Mouse (Mus musculus) lung, postnatal 0 days (tissue): ENCODE results near the gene Ankrd33. TPM values are rescaled to one million over a fixed set of nuclear protein-coding genes. Genes with fewer than 3 reads are reported as not detected.

Experiments
- ATAC-seq: fragments of 200-750 bp; cut with Nextera tagmentation; 2 replicates; pipeline ENCODE4 v1.8.0; 2017; ENCODE audit warnings: moderate library complexity
- DNase-seq: peaks from one replicate; pipeline ENCODE4 v3.0.0-alpha.2; 2016; ENCODE audit warnings: low spot score
- H3K27ac ChIP-seq: fragments of 300-500 bp; sonication (generic); 2 replicates; pipeline ENCODE4 v1.5.1; 2014; ENCODE audit warnings: antibody characterized with exemption, mild to moderate bottlenecking, low read length, mixed read lengths
- H3K27me3 ChIP-seq: fragments of 300-500 bp; sonication (generic); replicated peaks from 2 replicates; pipeline ENCODE4 v1.6.1; 2014; ENCODE audit warnings: low read length, mixed read lengths; ENCODE audit not compliant: insufficient read depth
- H3K36me3 ChIP-seq: fragments of 300-500 bp; sonication (generic); 2 replicates; pipeline ENCODE4 v1.6.1; 2014; ENCODE audit warnings: low read length, mixed read lengths; ENCODE audit not compliant: insufficient read depth
- H3K4me1 ChIP-seq: fragments of 300-500 bp; sonication (generic); 2 replicates; pipeline ENCODE4 v1.6.1; 2014; ENCODE audit warnings: antibody characterized with exemption, low read depth, low read length, mixed read lengths; ENCODE audit not compliant: insufficient read depth
- H3K4me2 ChIP-seq: fragments of 300-500 bp; sonication (generic); replicated peaks from 2 replicates; pipeline ENCODE4 v1.6.1; 2014; ENCODE audit warnings: low read depth, mild to moderate bottlenecking, low read length, moderate library complexity, mixed read lengths
- H3K4me3 ChIP-seq: fragments of 300-500 bp; sonication (generic); 2 replicates; pipeline ENCODE4 v1.5.1; 2014; ENCODE audit warnings: low read depth, low read length
- H3K9ac ChIP-seq: fragments of 300-500 bp; sonication (generic); replicated peaks from 2 replicates; pipeline ENCODE4 v1.6.1; 2014; ENCODE audit warnings: low read depth, mild to moderate bottlenecking
- H3K9me3 ChIP-seq: fragments of 300-500 bp; sonication (generic); 2 replicates; pipeline ENCODE4 v1.6.1; 2016; ENCODE audit warnings: low read length, mixed read lengths
- CTCF ChIP-seq: IDR thresholded peaks from 2 replicates; pipeline ENCODE4 v1.5.1; 2016; ENCODE audit warnings: antibody characterized with exemption, mild to moderate bottlenecking
- EP300 ChIP-seq: IDR thresholded peaks from 2 replicates; pipeline ENCODE4 v1.6.1; 2016; ENCODE audit warnings: antibody characterized with exemption, mild to moderate bottlenecking, control low read depth
- WGBS: fragments of 180-500 bp; shearing (Covaris S2); extraction: QIAGEN DNeasy Blood & Tissue Kit; methylation state at CpG from one replicate; pipeline ENCODE4 v1.1.7; 2014; 5-methylcytosine and 5-hydroxymethylcytosine counted together
- polyA plus RNA-seq: library from polyadenylated mRNA; unstranded; fragments of >200 nt; fragmentation: Nextera tagmentation; extraction: Ambion mirVana; gene quantifications from 2 replicates; pipeline ENCODE4 v1.2.1, GENCODE M21; 2015

Gene Ankrd33
- polyA plus RNA-seq, 1 experiment from 2014 or later: not detected

DNA sequence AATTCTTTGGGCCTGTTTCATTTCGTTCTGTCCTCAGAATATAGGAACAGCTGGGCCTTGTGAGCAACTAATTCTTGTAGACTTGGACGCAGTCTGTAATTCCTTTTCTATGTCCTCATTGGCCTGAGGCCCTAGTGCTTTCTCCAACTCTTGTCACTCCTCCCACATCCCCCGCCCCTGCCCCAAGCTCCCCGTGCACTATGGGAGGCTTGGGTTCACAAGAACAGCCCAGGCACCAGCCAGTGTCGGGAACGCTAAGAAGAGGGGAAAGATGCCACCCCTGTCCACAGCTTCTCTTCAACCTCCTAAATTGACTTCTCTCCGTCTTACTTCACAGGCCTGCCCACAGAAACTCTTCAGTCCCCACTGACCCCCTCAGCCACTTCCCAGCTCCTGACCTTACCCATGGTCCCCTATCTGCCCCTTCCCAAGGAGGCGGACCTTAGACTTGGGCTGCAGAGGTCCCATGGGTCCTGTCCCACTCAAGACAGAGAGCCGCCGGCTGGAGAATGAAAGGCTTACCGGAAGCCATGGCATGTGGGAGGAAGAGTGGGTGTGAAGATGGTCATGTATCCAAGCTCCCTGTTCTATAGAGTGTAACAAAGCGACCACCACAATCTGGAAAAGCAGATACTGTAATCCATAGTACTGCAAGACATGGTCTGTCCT lies 11.5 kb downstream of the Ankrd33 start:
- H3K4me1 ChIP-seq: peaks cover 8% of the 10 kb centered on the region
- DNase-seq (peak; percentile 92), ATAC-seq (peak; percentile 76)
- H3K27me3 ChIP-seq: no peaks in the 10 kb centered on the region
- no peak overlapping the region for H3K4me3 ChIP-seq
- no peaks in the 10 kb centered on the region for H3K36me3 ChIP-seq
- no peak overlapping the region for H3K9ac ChIP-seq
- H3K4me2 ChIP-seq: no peak overlapping the region
- H3K9me3 ChIP-seq: no peaks in the 10 kb centered on the region
- whole genome bisulfite sequencing: 63% methylated on average over 12 of the region's 12 CpGs
- no peak for TF ChIP-seq CTCF
- no peak for TF ChIP-seq EP300
- peak overlapping the region; percentile 91 for H3K27ac ChIP-seq

DNA sequence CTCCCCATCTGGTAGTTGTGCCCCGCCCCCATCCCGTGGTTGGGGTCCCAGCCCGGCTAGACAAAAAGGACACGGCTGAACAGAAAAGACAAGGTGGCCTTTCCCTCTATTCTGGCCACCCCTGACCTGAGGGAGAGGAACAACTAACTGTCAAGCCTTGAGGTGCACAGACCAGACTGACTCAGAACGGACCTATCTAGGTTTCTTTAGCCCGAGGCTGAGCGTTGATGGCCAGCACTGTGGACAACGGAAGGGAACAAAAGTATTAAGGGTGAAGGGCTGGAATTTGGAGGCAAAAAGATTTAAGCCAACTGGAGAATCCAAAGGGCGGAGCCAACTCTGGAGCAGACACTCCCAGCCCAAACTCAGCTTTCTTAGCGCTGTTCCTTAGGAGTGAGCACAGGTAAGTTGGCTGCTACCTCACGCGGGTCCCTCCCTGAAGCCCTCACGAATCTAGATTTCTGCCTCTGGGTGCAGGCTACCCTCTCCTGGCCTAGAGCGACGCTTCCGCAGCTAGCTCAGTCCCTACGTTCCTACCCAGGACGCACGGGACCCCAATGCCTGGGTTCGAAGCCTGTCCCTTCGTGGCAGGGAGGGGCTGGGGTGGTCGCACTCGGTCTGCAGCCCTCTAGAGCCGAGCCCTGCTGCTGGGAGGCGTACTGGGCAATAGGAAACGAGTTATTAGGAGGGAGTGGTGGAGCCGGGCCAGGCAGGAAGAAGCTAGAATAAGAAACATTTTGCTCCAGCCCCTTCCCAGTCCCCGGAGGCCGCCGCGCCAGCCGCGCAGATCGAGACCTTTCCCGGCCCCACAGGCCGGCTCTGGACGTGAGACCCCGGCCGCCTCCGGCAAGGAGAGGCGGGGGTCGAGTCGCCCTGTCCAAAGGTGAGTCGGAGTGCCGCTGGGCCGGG lies 12.9 kb downstream of the Ankrd33 start, which contains the start of gene Acvrl1:
Gene Acvrl1, plus strand, starts transcription at position 342 of the 909 bp plus-strand sequence.
- peak within 1 kb of the TSS; percentile 67 for H3K4me2 ChIP-seq
- WGBS: 5% methylated on average over 45 of the region's 46 CpGs
- no peaks in the 10 kb centered on the region for H3K9me3 ChIP-seq
- no peak for TF ChIP-seq EP300
- no peak for TF ChIP-seq CTCF
- H3K4me3 ChIP-seq: peak within 1 kb of the TSS; percentile 59
- no peaks in the 10 kb centered on the region for H3K36me3 ChIP-seq
- DNase-seq (peak; percentile 75), ATAC-seq (peak; percentile 50)
- peaks cover 18% of the 10 kb centered on the region for H3K4me1 ChIP-seq
- H3K27ac ChIP-seq: peak within 1 kb of the TSS; percentile 91
- no peaks in the 10 kb centered on the region for H3K27me3 ChIP-seq
- H3K9ac ChIP-seq: peak within 1 kb of the TSS; percentile 79

DNA sequence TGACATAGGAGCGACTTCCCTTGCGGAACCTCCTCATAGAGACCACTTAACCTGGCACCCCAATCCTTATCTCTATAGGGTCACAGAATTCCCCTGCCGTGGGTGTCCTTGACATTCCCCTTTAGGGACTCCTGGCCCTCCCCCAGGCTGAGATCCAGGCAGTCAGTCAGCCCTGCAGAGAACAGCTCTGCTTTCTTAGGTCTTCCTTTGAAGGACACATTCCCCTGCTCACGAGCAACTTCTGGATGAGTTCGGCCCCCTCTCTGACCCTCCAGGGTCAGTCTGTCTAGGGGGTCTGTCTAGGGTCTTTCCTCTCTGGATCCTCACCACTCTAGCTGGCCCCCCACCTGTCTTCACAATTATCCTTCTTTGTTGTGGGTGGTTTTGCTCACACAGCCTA lies 13.9 kb downstream of the Ankrd33 start:
- ATAC-seq: no peak
- peaks cover 18% of the 10 kb centered on the region for H3K4me1 ChIP-seq
- H3K27me3 ChIP-seq: no peaks in the 10 kb centered on the region
- TF ChIP-seq EP300: no peak
- TF ChIP-seq CTCF: no peak
- H3K9ac ChIP-seq: peak overlapping the region; percentile 79
- WGBS: 14% methylated on average over 5 of the region's 5 CpGs
- no peaks in the 10 kb centered on the region for H3K36me3 ChIP-seq
- no peak for DNase-seq
- H3K4me3 ChIP-seq: peak overlapping the region; percentile 59
- H3K9me3 ChIP-seq: no peaks in the 10 kb centered on the region
- peak overlapping the region; percentile 91 for H3K27ac ChIP-seq
- H3K4me2 ChIP-seq: peak overlapping the region; percentile 67

DNA sequence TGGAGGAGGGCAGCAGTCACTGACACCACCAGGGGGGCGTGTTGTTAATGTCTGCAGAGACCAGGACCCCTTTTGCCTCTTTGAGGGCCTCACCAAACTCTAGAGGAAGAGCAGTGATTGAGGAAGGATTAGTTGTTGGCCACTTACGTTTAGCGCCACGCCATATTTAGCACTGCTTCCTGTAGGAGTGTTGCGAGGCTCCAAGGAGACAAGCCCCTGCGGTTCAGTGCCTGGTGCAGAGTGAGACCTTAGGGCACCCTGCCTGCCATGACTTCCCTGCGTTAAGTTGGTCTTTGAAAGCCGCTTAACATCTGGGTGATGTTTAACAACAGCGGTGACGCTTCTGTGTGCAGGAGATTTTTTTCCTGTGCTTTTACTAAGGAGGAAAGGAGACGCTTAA lies 15.9 kb downstream of the Ankrd33 start:
- H3K4me3 ChIP-seq: peak overlapping the region; percentile 13; the same call in 1 of the 2 replicates
- ATAC-seq (no peak), DNase-seq (no peak)
- H3K4me2 ChIP-seq: peak overlapping the region; percentile 67
- H3K36me3 ChIP-seq: no peaks in the 10 kb centered on the region
- H3K27ac ChIP-seq: peak overlapping the region; percentile 90
- H3K9ac ChIP-seq: no peak overlapping the region
- H3K4me1 ChIP-seq: peaks cover 18% of the 10 kb centered on the region
- no peak for TF ChIP-seq CTCF
- TF ChIP-seq EP300: no peak
- 23% methylated on average over 11 of the region's 11 CpGs for WGBS
- no peaks in the 10 kb centered on the region for H3K27me3 ChIP-seq
- H3K9me3 ChIP-seq: no peaks in the 10 kb centered on the region

DNA sequence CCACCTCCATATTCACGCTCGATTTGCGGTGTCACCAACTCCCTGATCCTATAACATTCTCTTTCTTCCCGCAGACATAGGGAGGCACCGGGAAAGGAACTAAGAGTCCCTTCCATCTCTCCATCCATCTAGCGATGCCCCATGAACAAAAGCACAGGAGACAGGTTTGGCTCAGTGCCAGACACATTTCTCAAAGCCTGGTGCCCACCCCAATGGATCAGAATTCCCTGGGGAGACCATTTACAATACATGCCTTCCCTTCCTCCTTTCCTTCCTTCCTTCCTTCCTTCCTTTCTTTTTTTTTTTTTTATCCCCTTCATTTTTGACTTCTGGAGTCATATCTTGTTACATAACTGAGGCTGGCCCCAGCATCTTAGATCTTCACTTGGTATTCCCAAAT lies 16.5 kb downstream of the Ankrd33 start:
- 45% methylated on average over 6 of the region's 6 CpGs for WGBS
- peak overlapping the region; percentile 90 for H3K27ac ChIP-seq
- H3K9me3 ChIP-seq: no peaks in the 10 kb centered on the region
- no peak overlapping the region for H3K9ac ChIP-seq
- peak overlapping the region; percentile 13; the same call in 1 of the 2 replicates for H3K4me3 ChIP-seq
- H3K4me1 ChIP-seq: peaks cover 18% of the 10 kb centered on the region
- H3K27me3 ChIP-seq: no peaks in the 10 kb centered on the region
- TF ChIP-seq CTCF: no peak
- TF ChIP-seq EP300: peak; percentile 70
- no peaks in the 10 kb centered on the region for H3K36me3 ChIP-seq
- ATAC-seq: no peak
- DNase-seq: no peak
- peak overlapping the region; percentile 67 for H3K4me2 ChIP-seq

DNA sequence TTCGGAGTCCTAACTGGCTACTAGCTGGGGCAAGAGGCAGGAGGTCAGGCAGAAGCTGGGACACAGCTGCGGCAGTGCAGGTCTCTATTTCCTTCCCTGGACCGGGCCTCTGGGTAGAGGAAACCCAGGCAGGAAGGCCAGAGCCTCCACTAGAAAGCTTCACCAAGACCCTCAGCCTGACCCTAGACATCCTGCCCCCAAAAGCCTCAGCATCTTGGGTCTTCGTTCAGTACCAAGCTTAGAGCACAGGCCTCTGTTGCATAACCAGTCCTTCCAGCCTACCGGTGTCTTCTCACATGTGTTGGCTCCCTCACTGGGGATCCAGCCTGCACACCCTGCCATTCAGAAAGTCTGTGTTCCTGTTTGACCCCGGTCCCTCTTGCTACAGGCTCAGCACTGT lies 17.2 kb downstream of the Ankrd33 start:
- Histone ChIP-seq H3K9ac (no peak overlapping the region), H3K9me3 (no peaks in the 10 kb centered on the region), H3K27me3 (no peaks in the 10 kb centered on the region), H3K4me1 (peaks cover 18% of the 10 kb centered on the region), H3K27ac (peak overlapping the region; percentile 90), H3K36me3 (peaks cover 1% of the 10 kb centered on the region; the same call in 1 of the 2 replicates), H3K4me2 (0 out of 2 replicates have a peak overlapping the region, but pooled peaks have one; percentile 67), H3K4me3 (no peak overlapping the region)
- TF ChIP-seq CTCF (no peak), EP300 (no peak)
- no peak for ATAC-seq
- 49% methylated on average over 6 of the region's 6 CpGs for WGBS
- no peak for DNase-seq
